Mouse (Mus musculus) T-helper 17 cell (primary cell): ENCODE measurements around the gene Trim8.

Experiments
- in situ Hi-C, 2 experiments: fragments of 300-600 bp; cut with MboI, MseI; formaldehyde crosslinking; loops; 1 replicate in 1 of 2; 2 replicates in 1 of 2; pipeline ENCODE4 v1.15.1; 2025; ENCODE audit warnings: high pct_unique_total_duplicates in 2 of 2

Gene Trim8

GRCm38 (mm10) chr19:46479306-46480075, 22.0 kb upstream of the Trim8 start:
- in situ Hi-C loops, result no loop called here

DNA sequence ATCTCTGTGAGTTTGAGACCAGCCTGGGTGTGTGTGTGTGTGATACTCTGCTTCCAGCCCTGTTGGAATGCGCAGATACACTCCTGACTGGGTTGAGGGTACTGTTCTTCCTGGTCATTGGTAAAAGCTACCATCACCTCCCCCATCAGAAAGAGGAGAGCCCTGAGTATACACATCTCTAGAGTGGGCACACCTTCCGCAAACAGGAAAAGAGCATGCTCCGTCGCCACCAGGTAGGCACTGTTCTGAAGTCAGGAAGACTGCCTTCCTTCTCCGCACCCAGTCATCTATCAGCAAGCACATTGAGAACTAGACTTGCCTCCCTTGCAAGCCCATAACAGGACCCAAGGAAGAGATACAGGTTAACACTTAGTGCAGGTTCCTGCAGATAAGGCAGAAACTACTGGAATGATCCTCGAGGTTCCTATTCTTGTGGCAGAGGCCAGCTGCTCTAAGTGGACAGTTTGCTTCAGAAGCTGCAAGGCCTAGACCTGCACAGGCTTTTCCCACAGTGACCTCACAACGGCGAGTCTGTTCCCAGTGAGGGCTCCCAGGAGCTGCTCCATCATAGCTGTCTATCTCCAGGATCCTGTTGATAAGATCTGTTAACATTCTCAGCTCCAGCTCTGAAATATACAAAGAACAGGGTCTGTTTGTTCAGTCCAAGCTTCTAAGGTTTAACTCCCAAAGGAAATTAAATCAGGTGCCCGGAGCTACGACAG, 20.7 kb upstream of the Trim8 start:
- in situ Hi-C loops, result no loop called here

DNA sequence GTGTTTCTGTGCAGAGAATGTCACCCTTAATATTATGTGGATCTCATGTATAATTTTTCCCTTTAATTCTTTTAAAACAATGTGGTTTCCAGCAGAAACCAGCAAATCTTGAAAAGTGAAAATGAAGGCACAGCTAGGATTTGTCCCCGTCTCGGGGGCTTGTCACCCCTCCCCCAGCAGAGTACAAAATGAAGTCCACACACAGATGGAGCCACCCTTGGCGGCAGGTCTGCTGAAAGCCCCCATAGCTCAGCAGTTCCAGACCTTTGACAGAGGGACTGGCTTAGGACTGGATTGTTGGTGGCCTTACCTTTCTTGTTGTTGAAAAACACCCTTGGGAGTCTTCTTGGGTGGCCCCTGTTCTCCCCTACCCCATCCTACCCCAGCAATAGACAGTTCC, 20.1 kb upstream of the Trim8 start:
- in situ Hi-C loops, result no loop called here

- in situ Hi-C loops, result no loop called here
Observed at GRCm38 (mm10) chr19:46481756-46482155, 19.7 kb upstream of the Trim8 start.

DNA sequence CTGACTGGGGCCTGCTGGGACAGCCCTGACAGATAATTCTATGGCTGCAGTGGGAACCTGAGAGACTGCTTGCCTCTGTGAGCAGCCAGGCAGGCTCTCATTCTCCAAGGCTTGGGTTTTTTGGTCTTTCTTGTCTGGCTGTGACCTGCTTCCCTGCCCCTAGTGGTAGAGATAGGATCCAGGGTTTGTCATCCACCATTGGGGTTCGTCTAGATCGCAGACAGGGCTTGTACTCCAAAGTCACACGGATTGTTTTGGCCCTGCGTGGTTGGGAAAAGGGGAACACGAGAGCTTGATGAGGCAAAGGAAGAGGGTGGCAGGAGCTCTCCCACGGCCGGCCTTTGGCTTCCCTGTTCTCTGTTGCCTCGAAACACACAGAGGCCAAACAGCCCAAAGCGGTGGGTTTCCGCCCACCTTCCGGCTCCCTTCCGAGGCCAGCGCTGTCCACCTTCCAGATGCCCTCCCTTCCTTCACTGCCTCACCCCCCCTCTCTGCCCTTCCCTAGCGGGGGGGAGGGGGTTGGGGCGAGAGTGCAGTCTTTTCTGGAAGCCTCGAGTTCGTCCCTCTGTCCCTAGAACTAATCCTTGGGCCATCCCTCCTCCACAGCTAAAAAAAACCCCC, 18.5 kb upstream of the Trim8 start:
- in situ Hi-C loops, result no loop called here

DNA sequence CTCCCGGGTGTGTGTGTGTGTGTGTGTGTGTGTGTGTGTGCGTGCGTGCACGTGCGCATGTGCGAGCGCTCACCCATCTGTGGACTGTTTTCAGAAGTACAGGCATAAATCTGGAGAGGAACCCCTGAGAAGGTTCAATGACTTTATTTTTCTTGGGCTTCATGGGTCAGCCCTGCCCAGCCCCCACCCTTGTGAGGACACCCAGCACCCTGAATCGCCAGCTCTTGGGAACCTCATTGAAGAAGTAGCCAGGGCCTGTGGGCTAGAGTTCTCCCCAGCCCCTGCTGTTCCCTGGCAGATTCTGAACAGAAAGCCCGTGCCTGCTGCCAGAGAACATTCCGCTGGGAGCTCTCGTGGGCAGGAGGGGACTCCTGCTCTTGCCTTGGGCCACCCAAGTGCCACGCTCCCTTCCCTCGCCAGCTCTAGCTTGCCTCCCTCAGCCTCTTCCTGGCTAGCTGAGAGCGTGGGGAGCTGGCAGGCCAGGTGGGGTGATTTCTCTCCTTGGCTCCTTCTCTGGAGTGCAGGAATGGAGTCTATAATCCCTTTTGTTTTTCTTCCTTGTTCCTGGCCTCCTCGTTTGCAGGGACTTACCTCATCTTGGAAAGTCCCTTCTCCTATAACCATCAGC, 17.7 kb upstream of the Trim8 start:
- in situ Hi-C loops, result no loop called here

- in situ Hi-C loops, result no loop called here
Observed at GRCm38 (mm10) chr19:46484518-46484917, 17.0 kb upstream of the Trim8 start.

- in situ Hi-C loops, result no loop called here
Observed at GRCm38 (mm10) chr19:46485847-46486246, 15.7 kb upstream of the Trim8 start.

DNA sequence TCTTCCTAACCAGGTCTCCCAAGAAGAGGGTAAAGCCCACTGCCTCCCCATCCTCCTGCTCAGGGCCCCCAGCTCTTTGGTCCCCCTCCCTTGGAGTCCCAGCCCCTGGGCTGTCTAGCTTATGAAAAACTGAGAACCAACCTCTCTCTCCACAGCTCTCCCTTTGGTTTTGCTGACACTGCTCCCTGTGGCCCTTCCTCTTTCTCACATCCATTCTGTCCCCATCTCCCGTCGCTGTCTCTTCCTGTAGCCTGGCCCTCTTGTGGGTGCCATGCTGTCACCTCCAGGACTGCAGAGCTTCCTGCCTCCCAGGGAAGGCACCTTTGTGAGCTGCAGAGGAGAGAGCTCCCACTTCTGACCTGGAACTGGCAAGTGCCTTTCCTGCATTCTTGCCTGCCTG, 14.8 kb upstream of the Trim8 start:
- in situ Hi-C loops, result no loop called here

DNA sequence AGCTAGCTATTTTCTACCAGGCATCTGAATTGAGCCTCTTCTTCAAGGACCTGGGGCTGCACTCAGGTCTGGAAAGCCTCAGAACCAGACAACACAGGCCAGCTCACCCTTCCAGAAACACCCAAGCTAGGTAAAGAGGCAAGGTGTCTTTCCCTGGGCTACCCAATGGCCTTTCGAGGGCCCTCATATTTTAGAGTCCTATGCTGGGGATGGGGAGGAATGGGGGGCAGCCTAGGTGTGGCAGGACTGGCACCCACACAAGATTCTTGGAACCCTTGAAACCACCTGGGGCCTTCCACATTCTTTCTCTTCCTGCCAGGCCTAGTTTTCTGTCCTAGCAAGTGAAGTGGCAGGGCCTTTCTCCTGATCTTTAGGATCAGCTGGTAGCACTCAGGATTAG, 12.1 kb upstream of the Trim8 start:
- in situ Hi-C loops, result no loop called here

DNA sequence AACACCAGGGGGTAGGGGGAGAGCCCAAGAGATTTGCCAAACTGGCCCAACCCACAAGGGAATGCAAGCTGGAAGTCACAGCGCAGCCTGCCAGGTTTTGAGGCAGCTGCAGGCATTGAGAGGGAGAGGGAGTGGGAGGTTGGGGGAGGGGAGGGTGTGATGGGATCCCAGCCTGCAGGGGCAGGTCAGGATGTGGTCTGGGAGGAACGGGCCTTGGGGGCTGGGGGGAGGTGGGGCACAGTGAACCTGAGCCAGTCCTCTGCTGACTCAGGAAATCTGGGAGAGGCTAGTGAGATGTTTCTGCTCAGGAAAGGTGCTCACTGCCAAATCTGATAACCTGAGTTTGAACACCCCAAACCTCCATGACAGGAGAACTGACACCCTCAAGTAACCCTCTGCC, 10.9 kb upstream of the Trim8 start:
- in situ Hi-C loops, result no loop called here

- in situ Hi-C loops, result no loop called here
Observed at GRCm38 (mm10) chr19:46495136-46495535, 6.4 kb upstream of the Trim8 start.

DNA sequence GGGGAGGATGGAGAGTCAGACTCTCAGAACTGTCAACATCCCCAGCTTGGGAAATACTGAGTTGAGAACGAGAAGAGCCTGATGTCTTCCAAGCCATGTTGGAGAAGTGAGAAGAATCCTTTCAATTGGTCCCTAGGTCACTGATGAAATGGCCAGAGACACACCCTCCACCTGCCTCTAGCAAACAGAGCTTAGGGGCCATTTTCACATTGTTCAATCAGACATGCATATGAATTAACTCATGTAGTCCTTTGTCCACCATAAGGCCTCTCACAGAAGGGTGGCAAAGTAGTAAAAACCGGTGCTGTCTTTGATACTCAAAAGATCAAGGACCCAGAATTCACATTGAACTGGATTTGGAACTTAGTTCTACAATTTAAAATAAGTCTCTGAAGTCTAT, 4.3 kb upstream of the Trim8 start:
- in situ Hi-C loops, result no loop called here

GRCm38 (mm10) chr19:46499539-46499835, 2.0 kb upstream of the Trim8 start:
- in situ Hi-C loops, result no loop called here

GRCm38 (mm10) chr19:46499836-46500580, 1.5 kb upstream of the Trim8 start:
- in situ Hi-C loops, result loop anchor here in 1 of 2 experiments (5.0 kb wide), 1 partner anchor 103 kb away; the partner anchor contains the start of genes Actr1a and Sufu

GRCm38 (mm10) chr19:46500581-46501341, 741 bp upstream of the Trim8 start:
- in situ Hi-C loops, result loop anchor here in 1 of 2 experiments (5.0 kb wide), 1 partner anchor 103 kb away; the partner anchor contains the start of genes Actr1a and Sufu

DNA sequence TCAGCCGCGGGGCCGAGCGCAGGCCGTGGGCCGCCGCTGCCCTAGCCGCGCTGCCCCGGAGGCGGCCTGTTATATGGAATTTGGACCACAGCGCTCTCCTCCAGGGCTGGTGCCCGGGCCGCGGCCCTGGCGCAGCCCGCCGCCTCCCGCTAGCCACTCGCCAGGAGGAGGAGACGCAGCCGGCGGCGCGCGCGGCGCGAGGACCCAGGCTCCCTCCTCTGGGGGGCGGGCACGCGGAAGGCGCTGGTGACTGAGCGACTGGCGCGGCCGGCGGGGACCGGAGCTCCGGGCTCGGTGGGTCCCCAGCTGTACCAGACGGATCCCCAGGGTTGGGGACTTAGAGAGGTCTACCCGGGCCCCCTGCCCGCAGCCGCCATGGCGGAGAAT, 560 bp downstream of the Trim8 start:
- in situ Hi-C loops, result loop anchor here in 1 of 2 experiments (5.0 kb wide), 1 partner anchor 105 kb away; the partner anchor contains the start of genes Actr1a and Sufu

GRCm38 (mm10) chr19:46502471-46503166, 1.1 kb downstream of the Trim8 start:
- in situ Hi-C loops, result loop anchor here in 1 of 2 experiments (5.0 kb wide), 1 partner anchor 105 kb away; the partner anchor contains the start of genes Actr1a and Sufu

- in situ Hi-C loops, result loop anchor here in 1 of 2 experiments (5.0 kb wide), 1 partner anchor 106 kb away; the partner anchor contains the start of genes Actr1a and Sufu
Observed at GRCm38 (mm10) chr19:46503351-46504084, 2.0 kb downstream of the Trim8 start.
